In the genomic region with DNA sequence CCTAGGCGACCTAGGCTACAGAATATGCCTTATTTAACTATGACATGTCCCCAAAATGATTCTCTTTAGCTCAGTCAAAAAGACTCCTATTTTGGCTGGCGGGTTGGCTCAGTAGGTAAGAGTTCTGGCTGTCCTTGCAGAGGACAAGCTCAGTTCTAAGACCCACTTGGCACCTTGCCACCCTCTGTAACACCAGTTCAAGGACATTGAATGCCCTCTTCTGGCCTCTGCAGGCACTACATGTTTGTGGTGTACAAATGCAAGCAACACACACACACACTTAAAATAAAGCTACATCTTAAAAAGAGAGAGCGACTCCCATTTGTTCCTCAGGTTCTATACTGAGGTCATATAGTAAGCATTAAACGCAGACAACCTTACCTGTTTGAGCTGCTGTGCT, we compare ENCODE assay signal across 11 mouse cellular contexts. TPM values are rescaled to one million over a fixed set of nuclear protein-coding genes. Genes with fewer than 3 reads are reported as not detected.
A peak's percentile ranks its signal among the peaks of the same experiment; 100 is the strongest.
DNase-seq lines count a peak whose midpoint lies in the region; ATAC-seq and TF ChIP-seq lines count a peak whose summit lies in the region.
"Had no signal": no experiment of that assay in that cellular context is flagged by ENCODE, and none has a peak within 500 bp of the region (broad histone marks: within the 10 kb centered on the region; RNA-seq: fewer than 3 reads in every experiment).

No protein-coding gene starts in this region.

- no peaks in the 10 kb centered on the region for H3K79me2 ChIP-seq in heart, adult 2 months (replicated peaks; ENCODE audit: control insufficient read depth, insufficient read depth, low read length)

- TF ChIP-seq EP300 in heart, adult 2 months (IDR thresholded peaks at IDR 0.05; ENCODE audit: insufficient read depth, low read depth, low read length) = no peak

- no peak overlapping the region for H3K4me3 ChIP-seq in heart, adult 2 months
- no peak overlapping the region for H3K4me3 ChIP-seq in lung, adult 2 months (replicated peaks; ENCODE audit: extremely low read depth, low read depth, low read length)
- H3K4me3 ChIP-seq: heart, embryonic 10.5 days; neural tube, embryonic 12.5 days had no signal

- H3K36me3 ChIP-seq in heart, adult 2 months (ENCODE audit: control insufficient read depth, insufficient read depth, low read length) = no peaks in the 10 kb centered on the region

- no peaks in the 10 kb centered on the region for H3K27me3 ChIP-seq in heart, adult 2 months (ENCODE audit: control insufficient read depth, insufficient read depth, low read length)
- H3K27me3 ChIP-seq: neural tube, embryonic 12.5 days had no signal

- no peak for TF ChIP-seq POLR2A in heart, adult 2 months (IDR thresholded peaks at IDR 0.05; ENCODE audit: insufficient read depth, low read depth, low read length)
- no peak for TF ChIP-seq POLR2A in lung, adult 2 months (IDR thresholded peaks at IDR 0.05; ENCODE audit: borderline replicate concordance, extremely low read depth, low read depth, low read length)

- 97% methylated on average over 4 of the region's 4 CpGs for WGBS in heart, adult 2 months
- WGBS in lung, adult 2 months = 96% methylated on average over 4 of the region's 4 CpGs

- no peak overlapping the region for H3K27ac ChIP-seq in heart, adult 2 months
- H3K27ac ChIP-seq: heart, embryonic 10.5 days; neural tube, embryonic 12.5 days had no signal

- ATAC-seq in neutrophil, adult 5-6 weeks (ENCODE audit: extremely low read depth, insufficient number of reproducible peaks, low FRiP score, poor library complexity, severe bottlenecking) = 0 out of 2 replicates have a peak, but pooled peaks have one; percentile 19
- no peak for ATAC-seq in monocyte, adult 5-6 weeks (replicated peaks; ENCODE audit: insufficient number of reproducible peaks, low FRiP score, low TSS enrichment, poor library complexity, severe bottlenecking)

- DNase-seq in heart, adult 2 months = no peak
- no peak for DNase-seq in heart, adult 8-10 months (ENCODE audit: low spot score)
- peak; percentile 20 for DNase-seq in lung, postnatal 10 days
- no peak for DNase-seq in lung, adult 2 months
- peak; percentile 57 for DNase-seq in NIH3T3 (ENCODE audit: low read depth)
- no peak for DNase-seq in right cerebral cortex, postnatal 10 days (ENCODE audit: low spot score in 2 of 2)
- DNase-seq: cerebellum, adult 18-20 months had no signal

- intact Hi-C loops in heart, adult 2 months (cut with DNase I) = no loop called here

- no peak overlapping the region for H3K9ac ChIP-seq in heart, adult 2 months (ENCODE audit: low read depth, low read length)
- H3K9ac ChIP-seq: neural tube, embryonic 12.5 days had no signal

- 0 out of 2 replicates have a peak, but pooled peaks have one; percentile 9 for TF ChIP-seq CTCF in heart, adult 2 months (IDR thresholded peaks at IDR 0.05)
- TF ChIP-seq CTCF in lung, adult 2 months (IDR thresholded peaks at IDR 0.05; ENCODE audit: insufficient read depth, low read length) = no peak

- no peaks in the 10 kb centered on the region; the same call in 1 of the 2 replicates for H3K4me1 ChIP-seq in heart, adult 2 months (ENCODE audit: control insufficient read depth, insufficient read depth, low read length)
- no peaks in the 10 kb centered on the region for H3K4me1 ChIP-seq in lung, adult 2 months (ENCODE audit: control insufficient read depth, insufficient read depth, low read length)
- H3K4me1 ChIP-seq: heart, embryonic 10.5 days; neural tube, embryonic 12.5 days had no signal

RNA-seq across cellular contexts. Expression of gene Anln, which starts 16.2 kb away (rescaled TPM):
- total RNA-seq in heart, adult 2 months (2021) = 1 to 10 TPM; 1.4 to 1.5 TPM
- 0.43 and 0.82 TPM in 2 replicates for polyA plus RNA-seq in heart, adult 2 months (2012; rRNA removed)
- 1 to 10 TPM in 2 of 4 experiments, under 1 TPM in 2; 0.84 to 2.0 (median 1.1) TPM for total RNA-seq in heart, adult 8-10 months (2022)
- polyA plus RNA-seq in lung, adult 2 months (2012; rRNA removed) = 1.4 and 1.8 TPM in 2 replicates
- total RNA-seq in neutrophil, adult 5-6 weeks (2017) = 2.2 and 5.0 TPM in 2 replicates
- 0.85 to 3.8 TPM (median 1.5 TPM) in 3 replicates for total RNA-seq in monocyte, adult 5-6 weeks (2017)

RNA-seq across cellular contexts. Expression of gene 9530077C05Rik, which starts 38.6 kb away (rescaled TPM):
- total RNA-seq in heart, adult 2 months (2021) = under 1 TPM; 0.29 to 0.50 TPM
- polyA plus RNA-seq in heart, adult 2 months (2012; rRNA removed) = 0.27 and 0.53 TPM in 2 replicates
- total RNA-seq in heart, adult 8-10 months (2022) = under 1 TPM; 0.47 to 0.90 (median 0.57) TPM
- 0.75 and 1.2 TPM in 2 replicates for polyA plus RNA-seq in lung, adult 2 months (2012; rRNA removed)
- total RNA-seq in neutrophil, adult 5-6 weeks (2017) = 11.0 and 15.4 TPM in 2 replicates
- 0.97 TPM in 1 of 3 replicates, not detected in the others for total RNA-seq in monocyte, adult 5-6 weeks (2017)

Comparison
In these comparisons a context has a peak if more than half of its experiments do, and no peak if none do; other contexts are left out.
1. DNase-seq: peak in lung, postnatal 10 days (single experiment) and NIH3T3 (single experiment); none in heart, adult 2 months (0 of 2), heart, adult 8-10 months (single experiment), lung, adult 2 months (single experiment) and right cerebral cortex, postnatal 10 days (0 of 2).